Mouse (Mus musculus) spleen, embryonic (tissue): Measurements from ENCODE around the gene Ripor1.

ENCODE experiments used
- CTCF ChIA-PET: fragments of 350-600 bp; sonication (Branson Sonifier 250); formaldehyde crosslinking; loops from one replicate; lab custom pipeline; 2022; lab: Charles Lee

Gene Ripor1

GRCm38 (mm10) chr8:105605491-105606188, 585 bp downstream of the Ripor1 start:
- CTCF ChIA-PET, result interaction anchor here (0.5 to 1.1 kb wide), 5 partner anchors 9 to 432 kb away, joined by 3 to 6 read pairs (median 3); partner anchors contain the start of gene Atp6v0d1

- CTCF ChIA-PET, result interaction anchor here (0.5 to 1.0 kb wide), 2 partner anchors 10 to 303 kb away, joined by 3 to 6 read pairs; no protein-coding TSS in a partner anchor
Observed at GRCm38 (mm10) chr8:105606189-105607023, 1.4 kb downstream of the Ripor1 start.

- CTCF ChIA-PET, result no interaction called here
Observed at GRCm38 (mm10) chr8:105607062-105607461, 2.0 kb downstream of the Ripor1 start.

GRCm38 (mm10) chr8:105607684-105608083, 2.6 kb downstream of the Ripor1 start:
- CTCF ChIA-PET, result interaction anchor here (0.6 to 1.4 kb wide), 5 partner anchors 11 to 214 kb away, joined by 3 to 5 read pairs (median 3); no protein-coding TSS in a partner anchor

- CTCF ChIA-PET, result interaction anchor here (1.4 to 1.5 kb wide), 2 partner anchors 13 to 26 kb away, joined by 3 to 14 read pairs; no protein-coding TSS in a partner anchor
Observed at GRCm38 (mm10) chr8:105609355-105609754, 4.3 kb downstream of the Ripor1 start.

GRCm38 (mm10) chr8:105609771-105610170, 4.7 kb downstream of the Ripor1 start:
- CTCF ChIA-PET, result interaction anchor here (1.5 kb wide), 1 partner anchor 12 kb away, joined by 14 read pairs; no protein-coding TSS in a partner anchor

GRCm38 (mm10) chr8:105611836-105612235, 6.8 kb downstream of the Ripor1 start:
- CTCF ChIA-PET, result no interaction called here

GRCm38 (mm10) chr8:105613037-105613436, 8.0 kb downstream of the Ripor1 start:
- CTCF ChIA-PET, result no interaction called here

- CTCF ChIA-PET, result no interaction called here
Observed at GRCm38 (mm10) chr8:105613830-105614511, 8.9 kb downstream of the Ripor1 start.

GRCm38 (mm10) chr8:105615942-105616341, 10.9 kb downstream of the Ripor1 start:
- CTCF ChIA-PET, result interaction anchor here (0.6 kb wide), 1 partner anchor 143 kb away, joined by 17 read pairs; the partner anchor contains the start of gene Gfod2

- CTCF ChIA-PET, result interaction anchor here (1.1 kb wide), 1 partner anchor 21 kb away, joined by 4 read pairs; no protein-coding TSS in a partner anchor
Observed at GRCm38 (mm10) chr8:105617451-105618278, 12.6 kb downstream of the Ripor1 start.

GRCm38 (mm10) chr8:105618279-105618634, 13.2 kb downstream of the Ripor1 start:
- CTCF ChIA-PET, result interaction anchor here (0.6 to 1.1 kb wide), 2 partner anchors 21 to 22 kb away, joined by 3 to 4 read pairs; no protein-coding TSS in a partner anchor

GRCm38 (mm10) chr8:105618892-105619591, 14.0 kb downstream of the Ripor1 start:
- CTCF ChIA-PET, result interaction anchor here (0.6 to 1.1 kb wide), 2 partner anchors 20 to 23 kb away, joined by 3 to 4 read pairs; no protein-coding TSS in a partner anchor

GRCm38 (mm10) chr8:105620211-105620610, 15.2 kb downstream of the Ripor1 start:
- CTCF ChIA-PET, result no interaction called here

GRCm38 (mm10) chr8:105620946-105621720, 16.1 kb downstream of the Ripor1 start:
- CTCF ChIA-PET, result interaction anchor here (1.5 kb wide), 1 partner anchor 12 kb away, joined by 14 read pairs; no protein-coding TSS in a partner anchor

GRCm38 (mm10) chr8:105621841-105622240, 16.8 kb downstream of the Ripor1 start:
- CTCF ChIA-PET, result interaction anchor here (1.5 kb wide), 1 partner anchor 12 kb away, joined by 14 read pairs; no protein-coding TSS in a partner anchor

GRCm38 (mm10) chr8:105622421-105622920, 17.4 kb downstream of the Ripor1 start:
- CTCF ChIA-PET, result interaction anchor here (0.5 to 1.5 kb wide), 2 partner anchors 13 to 107 kb away, joined by 6 to 14 read pairs; no protein-coding TSS in a partner anchor

GRCm38 (mm10) chr8:105623118-105623517, 18.1 kb downstream of the Ripor1 start:
- CTCF ChIA-PET, result interaction anchor here (0.5 to 1.5 kb wide), 2 partner anchors 14 to 107 kb away, joined by 6 to 14 read pairs; no protein-coding TSS in a partner anchor
